Mouse (Mus musculus): ENCODE data around the gene Mog.

Gene Mog

DNA sequence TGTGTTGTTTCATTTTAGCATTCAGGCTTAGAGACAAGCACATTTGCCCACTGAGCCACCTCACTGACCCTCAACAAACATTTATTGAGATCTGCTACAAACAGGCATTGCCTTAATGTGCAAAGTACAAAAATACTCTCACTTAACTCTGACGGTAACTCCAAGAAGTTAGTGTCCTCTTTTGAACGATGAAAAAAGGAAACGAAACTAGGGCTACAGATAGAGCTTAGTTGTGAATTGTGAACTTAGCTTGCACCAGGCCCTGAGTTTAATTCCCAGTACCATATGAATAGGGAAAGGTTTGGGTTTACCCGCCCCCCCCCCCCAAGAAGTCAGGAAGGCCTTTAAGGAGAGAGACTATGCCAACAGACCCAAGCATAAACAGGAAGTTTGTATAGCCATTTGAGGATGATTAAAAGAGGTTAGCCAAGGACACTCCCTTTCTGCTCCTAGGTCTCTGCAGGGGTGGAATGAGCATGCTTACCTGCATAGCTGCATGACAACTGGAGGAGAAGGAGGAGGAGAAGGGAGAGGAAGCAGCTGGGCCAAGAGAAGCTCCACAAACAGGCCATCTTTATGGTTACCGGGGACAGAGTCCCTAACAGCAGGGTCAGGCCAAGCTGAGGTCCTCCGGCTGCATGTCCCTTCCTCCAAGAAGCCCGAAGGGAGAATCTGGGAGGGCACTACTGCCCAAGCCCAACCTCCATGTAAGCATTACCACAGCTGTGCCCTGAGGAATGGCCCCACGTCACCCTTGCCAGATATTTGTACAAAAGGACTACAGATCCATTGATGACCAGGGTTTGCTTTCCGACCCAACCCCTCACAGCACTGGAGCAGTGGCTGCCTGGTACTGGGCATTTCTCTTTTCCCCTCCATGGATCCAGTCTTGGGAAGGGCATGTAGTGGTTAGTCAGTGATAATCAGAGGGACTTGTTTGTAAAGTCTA is at the start of gene Mog:
Mog (minus strand) TSS at position 771 of the 949 bp plus-strand sequence.
- no peak for DNase-seq

DNA sequence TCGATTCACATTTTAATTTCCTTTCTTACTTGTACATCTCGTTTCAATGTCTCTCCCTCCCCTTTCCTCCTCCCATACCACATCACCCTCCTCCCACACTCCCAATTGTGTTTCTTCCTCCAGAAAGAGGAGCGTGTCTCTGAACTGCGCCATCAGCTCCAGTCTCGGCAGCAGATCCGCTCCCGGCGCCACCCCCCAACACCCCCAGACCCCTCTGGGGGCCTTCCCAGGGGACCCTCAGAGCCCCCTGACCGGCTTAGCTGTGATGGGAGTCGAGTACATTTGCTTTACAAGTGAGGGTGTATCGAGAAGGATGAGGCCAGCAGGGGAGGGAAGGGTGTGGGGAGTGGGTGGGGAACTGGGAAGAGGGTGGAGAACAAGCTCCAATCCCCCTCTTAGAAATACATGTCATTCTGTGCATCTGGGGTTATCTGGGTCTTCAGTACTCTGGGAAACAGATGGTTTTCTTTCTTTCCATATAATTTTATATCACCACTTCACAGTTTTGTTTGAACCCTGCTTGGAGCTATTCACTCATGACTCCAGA is 49.6 kb upstream of the Mog start:
- DNase-seq, result no peak

DNA sequence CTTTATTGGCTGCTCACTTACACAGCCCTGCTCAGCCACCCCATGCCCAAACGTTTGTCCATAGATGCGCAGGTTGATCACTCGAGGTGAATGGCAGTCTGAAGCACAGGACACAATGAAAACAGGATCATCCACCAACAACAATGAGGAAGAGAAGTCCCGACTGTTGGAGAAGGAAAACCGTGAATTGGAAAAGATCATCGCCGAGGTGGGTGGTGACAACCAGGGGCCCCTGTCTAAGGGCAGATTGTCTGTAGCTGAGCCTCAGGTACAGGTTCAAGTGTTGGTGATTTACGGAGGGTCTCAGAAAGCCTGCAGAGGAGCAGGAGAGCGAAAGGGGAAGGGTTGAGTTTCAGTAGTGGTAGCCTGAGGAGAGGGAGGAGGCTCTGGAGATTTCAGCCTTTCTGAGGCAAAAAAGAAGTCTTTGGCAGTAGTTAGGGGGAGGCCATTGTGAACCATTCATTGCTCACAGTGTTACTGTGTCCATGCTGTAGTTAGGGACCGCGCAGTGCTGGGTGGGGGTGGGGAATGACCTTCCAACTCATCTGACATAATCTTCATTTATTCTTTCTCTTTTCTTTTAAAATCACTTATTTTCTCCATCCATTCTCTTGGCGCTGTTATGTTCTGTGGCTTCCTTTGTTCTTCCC is 49.0 kb upstream of the Mog start:
- no peak for DNase-seq

DNA sequence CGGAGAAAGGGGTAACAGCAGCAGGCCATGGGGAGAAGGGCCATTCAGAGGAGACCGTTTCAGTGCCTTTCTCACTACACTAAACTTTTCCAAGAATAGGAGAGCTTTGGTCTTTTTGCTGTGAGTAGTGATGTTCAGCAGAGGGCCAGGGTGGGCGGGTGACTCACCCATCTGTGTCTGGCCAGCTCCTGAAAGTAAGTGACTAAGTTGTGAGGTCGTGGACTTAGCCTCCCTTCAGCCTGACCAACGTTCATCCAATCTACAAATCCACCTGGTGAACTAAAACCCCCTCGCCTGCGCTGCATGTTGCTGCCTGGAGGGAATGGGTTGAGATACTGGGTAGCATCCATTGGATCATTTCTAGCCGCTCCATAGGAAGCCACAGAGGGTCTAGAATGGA is 46.9 kb upstream of the Mog start:
- no peak for DNase-seq

DNA sequence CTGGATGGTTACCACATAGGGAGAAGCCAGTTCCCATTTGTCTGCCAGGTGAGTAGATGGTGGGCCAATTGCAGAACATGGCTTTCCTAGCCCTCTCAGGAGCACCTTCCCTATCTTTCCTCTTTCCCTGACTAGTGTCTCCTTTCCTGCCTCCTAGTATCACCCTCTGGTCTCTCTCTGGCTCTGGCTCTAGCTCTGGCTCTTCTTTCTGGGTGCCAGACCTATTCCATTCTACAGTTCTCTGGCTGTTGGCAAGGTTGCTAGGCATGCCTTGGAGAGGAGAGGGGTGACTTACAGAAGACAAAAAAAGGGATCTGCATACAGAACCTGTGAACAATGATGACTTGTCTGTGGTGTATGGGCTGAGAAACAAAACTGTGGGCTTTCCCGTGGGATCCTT is 44.7 kb upstream of the Mog start:
- no peak for DNase-seq

DNA sequence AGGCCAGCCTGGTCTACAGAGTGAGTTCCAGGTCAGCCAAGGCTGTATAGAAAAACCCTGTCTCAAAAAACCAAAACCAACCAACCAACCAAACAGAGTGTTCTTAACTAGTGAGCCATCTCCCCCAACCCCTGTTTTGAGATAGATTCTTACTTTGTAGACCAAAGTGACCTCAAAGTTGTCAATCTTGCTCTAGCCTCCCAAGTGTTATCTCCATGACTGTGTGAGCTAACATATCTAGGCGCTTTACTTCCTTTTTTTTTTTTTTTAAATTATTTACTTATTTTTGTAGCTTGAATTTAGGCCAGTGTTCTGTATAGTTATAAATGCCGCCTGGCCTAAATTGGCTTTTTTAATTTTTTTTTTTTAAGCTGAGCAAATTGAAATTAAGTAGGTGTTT is 42.8 kb upstream of the Mog start:
- DNase-seq, result no peak

DNA sequence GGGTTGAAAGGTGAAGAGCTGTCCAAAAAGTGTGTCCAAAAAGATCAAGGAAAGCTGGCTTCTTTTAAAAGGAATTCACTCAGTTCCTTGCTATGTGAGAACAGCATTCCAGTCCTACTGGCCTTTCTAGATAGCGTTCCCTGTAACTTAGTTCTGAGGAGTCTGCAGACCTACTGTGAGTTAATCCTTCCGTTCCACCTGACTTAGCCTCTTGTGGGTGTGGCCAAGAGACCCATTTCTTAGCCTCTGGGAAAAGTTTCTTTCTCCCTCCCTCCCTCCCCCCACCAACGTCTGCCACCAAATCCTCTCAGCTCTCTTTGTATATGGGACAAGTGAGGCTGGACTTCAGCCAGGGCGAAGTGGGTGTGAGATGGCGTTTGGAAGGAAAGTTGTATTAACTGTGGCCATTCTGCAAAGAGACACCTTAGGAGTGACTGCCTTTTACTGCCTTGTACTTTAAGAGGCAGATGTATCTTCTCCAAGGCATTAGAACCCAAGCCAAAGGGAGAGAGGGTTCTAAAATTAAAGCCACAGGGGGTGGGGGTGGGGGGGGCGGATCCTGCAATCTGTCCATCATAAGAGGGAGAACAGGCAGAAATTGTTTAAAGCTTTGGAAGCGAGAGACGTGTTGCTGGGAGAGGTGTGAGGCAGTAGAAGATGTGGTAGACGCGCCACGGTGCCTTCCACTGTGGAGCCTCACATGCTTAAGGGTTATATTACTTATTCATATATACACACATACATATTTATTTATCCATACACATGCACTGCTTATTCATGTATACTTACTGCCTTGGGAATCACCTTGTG is 40.7 kb upstream of the Mog start:
- DNase-seq, result no peak

DNA sequence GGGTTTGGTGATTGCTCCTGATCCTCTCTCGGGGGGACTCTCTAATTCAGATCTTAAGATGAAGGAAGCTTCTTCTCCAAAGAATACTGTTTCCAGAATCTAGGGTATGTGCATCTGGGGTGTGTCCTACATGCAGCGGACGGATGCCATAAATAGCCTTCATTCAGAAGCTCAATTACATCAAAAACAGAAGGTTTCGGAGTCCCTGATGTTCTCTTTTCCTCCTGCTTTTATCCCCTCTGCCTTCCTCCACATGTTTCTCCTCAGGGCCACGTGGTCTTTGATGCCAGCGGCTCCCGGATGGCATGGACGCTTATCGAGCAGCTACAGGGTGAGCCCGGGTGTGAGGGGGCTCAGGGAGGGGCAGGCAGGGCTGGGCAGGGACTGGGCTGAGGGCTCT is 39.9 kb upstream of the Mog start:
- DNase-seq, result no peak

DNA sequence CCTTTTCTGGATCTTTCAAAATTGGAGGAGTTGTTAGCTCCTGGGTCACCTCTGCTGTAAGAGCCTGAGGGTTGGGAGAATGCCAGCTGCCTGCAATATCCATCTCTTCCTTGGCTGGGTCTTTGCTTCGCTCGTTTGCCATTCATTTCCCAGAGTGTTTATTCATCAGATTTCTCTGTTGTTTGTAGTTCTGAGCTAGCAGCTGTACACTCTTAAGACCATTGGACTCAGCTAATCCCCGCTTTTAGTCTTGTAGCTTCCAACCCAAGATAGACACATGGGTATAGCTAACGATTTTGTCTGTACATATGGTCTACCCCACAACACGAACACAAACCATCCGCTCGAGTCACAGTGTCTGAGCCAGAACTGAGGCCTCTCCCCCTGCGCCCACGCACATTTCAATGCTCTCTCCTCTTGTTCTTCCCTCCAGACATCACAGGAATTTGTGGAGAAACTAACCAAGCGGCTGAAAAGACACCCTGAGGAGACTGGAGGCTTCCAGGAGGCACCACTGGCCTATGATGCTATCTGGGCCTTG is 39.0 kb upstream of the Mog start:
- no peak for DNase-seq

DNA sequence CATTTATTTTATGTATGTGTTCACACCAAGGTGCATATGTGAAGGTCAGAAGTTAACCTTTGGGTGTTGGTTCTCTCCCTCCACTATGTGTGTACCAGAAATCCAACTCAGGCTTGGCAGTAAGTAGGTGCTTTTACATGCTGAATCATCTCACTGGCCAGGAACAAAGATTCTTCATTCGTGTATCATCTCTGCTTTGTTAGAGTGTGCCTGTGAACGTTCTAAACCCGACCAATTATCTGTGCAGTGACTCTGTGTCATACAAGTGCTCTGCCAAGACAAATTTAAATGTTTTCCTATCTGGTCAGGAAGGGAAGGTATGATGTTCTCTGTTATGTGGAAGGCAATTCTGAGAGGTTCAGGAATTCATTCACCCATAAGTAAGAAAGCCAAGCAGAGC is 38.2 kb upstream of the Mog start:
- DNase-seq, result no peak

DNA sequence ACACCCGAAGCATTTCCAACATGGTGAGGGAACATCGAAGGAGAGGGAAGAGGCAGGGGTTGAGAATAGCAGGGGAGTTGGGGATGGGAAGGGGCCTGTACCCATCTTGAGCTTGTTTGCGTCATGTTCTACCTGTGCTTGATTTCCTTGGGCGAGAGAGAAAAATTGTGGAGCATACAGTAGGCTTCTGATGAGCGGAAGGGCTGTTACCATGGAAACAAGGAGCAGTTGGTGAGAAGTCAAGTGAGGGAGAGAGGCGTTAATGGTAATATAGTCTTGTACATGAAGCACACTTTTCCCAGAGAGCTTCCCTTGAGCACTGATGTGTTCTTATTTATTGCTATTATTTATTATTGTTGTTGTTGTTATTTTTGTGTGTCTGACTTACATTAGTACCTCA is 33.8 kb upstream of the Mog start:
- DNase-seq, result no peak

DNA sequence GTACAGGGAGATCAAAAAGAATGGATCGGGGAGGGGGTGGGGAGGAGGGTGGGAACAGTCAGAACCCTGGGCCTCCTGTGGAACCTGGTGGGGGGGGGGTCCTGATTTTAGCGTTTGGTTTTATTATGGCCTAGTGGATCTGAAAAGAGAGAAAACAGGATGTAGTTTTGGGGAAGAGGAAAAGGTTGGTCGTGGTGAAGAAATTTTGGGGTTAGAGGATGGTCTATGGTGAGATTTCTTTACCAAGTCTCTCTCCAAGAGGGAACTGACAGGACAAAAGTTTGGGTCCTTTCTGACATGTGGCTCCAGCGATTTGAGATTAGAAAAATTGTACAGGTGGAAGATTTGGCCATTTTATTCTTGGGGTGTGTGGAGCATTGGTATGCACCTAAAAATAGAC is 28.5 kb upstream of the Mog start:
- no peak for DNase-seq

DNA sequence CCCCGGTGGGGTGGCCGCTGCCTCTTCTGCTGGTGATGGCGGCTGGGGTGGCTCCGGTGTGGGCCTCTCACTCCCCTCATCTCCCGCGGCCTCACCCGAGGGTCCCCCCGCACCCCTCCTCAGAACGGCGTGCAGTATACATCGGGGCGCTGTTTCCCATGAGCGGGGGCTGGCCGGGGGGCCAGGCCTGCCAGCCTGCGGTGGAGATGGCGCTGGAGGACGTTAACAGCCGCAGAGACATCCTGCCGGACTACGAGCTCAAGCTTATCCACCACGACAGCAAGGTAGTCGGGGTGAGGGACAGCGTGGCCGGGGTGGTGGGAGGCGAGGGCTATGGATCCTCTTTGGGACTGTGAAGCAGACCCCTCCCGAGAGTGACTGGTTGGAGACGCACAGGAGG is 27.7 kb upstream of the Mog start:
- DNase-seq, result peak; percentile 6

DNA sequence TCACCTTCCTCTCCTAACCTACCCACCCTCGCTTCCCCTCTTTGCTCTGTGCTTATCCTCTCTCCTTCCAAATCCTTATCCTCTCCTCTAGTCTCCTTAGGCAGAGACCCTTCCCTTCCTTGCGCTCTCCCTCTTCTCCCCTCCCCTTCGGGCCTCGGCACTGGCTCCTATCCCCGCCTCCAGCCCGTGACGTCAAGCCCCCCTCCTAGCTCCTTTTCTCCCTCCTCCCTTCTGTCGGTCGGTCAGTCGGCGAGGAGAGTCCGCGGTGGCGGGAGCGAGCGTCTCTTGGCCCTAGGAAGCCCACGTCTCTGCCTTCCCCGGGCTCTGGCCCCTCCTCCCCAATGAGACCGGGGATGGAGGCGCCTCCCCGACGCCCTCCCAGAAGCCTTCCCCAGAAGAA is 27.2 kb upstream of the Mog start:
- peak; percentile 42 for DNase-seq

DNA sequence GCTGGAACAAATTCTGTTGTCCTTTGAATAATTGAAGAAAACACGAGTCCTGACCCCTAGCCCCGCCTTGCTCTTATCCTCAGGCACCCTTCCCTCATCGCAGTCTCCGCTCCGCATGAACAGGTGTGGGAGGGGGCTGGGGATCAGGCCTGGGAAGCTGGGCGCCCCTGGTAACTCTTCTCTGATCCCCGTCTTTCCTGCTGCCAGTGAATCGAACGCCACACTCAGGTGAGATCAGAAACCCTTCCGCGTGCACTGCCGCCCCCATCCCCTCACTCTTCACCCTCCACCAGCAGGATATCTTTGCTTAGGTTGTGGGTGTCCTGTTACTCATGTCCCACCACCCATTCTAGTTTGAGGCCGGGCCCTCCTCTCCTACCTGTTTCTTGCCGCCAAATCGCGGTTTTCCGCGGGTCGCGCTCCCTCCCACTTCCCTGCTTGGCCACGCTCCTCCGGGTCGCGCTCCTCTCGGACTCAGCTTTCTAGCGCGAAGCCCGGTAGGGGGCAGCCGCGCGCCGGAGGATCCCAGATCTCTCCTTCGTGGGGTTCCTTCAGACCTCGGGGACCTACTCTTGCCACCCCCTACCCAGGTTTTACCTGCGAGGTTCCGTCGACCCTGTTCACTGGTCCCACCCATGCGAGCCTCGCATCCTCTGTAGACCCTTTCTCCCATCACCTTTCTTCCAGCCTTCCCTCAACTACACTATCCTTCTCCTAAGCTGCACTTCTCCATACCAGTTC is 26.5 kb upstream of the Mog start:
- peak; percentile 71 for DNase-seq

DNA sequence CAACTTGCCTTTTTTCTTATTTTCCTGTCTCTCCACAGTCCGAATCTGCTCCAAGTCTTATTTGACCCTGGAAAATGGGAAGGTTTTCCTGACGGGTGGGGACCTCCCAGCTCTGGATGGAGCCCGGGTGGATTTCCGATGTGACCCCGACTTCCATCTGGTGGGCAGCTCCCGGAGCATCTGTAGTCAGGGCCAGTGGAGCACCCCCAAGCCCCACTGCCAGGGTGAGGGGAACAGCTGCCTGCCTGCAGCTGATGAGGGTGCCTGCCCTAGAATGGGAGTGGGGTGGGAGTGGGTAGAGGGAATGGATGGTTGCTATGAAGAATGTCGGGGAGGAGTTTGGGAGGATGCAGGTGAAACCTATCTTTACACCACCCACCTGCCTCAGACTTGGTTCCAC is 25.2 kb upstream of the Mog start:
- peak; percentile 14 for DNase-seq

DNA sequence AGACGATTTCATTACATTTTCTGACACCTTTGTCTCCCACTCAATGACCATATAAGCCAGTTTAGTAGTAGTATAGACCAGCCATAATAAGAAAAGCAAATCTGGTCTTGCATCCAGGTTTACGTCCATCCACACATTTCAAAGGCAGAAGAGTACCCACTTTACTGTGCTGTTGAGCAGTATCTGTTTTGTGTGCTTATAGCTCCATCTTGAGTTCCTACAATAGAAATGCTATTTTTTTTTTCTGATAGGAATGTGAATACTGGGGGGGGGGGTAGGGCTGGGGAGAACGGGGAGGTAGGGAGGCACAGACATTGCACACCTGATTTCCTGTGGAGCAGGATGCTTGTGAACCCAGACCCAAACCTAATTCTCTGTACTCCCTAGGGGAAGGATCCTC is 24.8 kb upstream of the Mog start:
- no peak for DNase-seq

DNA sequence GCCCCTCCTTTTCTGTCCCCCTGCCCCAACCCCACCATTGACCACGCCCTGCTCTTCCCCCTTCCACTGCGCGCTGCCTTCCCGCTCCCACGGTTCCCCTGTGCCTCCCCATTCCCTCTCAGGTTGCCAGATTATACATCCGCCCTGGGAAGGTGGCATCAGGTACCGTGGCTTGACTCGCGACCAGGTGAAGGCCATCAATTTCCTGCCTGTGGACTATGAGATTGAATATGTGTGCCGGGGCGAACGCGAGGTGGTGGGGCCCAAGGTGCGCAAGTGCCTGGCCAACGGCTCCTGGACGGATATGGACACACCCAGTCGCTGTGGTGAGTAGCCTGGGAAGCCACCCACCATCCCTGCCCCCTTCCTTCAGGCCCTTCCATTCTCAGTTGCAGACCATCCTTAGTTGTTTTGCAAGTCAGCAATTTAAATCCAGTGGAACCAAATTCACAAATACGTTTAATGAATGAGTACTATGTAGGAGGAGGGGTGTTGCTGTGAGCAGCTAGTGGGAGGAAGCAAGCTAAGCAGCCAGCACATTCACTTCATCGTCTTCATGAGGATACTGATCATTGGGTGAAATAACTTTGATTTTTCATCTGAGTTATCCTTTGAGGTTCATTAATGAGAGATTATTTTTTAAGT is 24.3 kb upstream of the Mog start:
- DNase-seq, result peak; percentile 32

DNA sequence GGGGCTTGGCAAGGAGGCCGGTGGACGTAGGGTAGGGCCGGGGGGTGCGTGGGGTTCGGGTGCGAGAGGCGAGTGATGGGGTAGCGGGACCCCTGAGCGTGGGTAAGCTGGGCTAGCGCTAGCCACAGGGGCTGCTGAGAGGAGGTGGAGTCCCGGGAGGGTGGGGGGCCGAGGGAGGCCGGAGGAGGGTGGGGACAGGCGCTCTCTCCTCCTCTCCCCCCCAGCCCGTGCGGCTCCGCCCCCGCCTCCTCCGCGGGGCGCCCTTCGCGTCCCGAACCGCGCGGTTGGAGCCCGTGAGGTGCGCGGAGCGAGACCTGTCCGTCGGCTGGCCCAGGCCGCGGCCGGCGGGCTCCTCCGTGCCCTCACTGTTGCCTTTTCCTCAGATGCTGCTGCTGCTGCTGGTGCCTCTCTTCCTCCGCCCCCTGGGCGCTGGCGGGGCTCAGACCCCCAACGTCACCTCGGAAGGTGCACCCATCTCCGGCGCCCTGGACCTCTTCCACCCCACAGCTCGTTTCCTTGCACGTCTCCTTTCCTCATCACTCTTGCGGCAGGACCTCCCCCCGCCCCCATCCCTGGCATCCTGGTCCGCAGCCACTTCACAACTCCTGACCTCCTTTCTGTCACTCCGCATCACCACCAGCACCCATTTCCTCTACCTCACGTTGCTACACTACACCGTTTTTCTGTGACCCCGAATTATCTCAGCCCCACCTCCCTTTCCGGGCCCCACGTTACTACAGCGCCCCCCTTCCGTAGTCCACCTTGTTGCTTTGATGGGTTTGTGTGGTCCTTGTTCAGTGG is 23.3 kb upstream of the Mog start:
- peak; percentile 79 for DNase-seq

DNA sequence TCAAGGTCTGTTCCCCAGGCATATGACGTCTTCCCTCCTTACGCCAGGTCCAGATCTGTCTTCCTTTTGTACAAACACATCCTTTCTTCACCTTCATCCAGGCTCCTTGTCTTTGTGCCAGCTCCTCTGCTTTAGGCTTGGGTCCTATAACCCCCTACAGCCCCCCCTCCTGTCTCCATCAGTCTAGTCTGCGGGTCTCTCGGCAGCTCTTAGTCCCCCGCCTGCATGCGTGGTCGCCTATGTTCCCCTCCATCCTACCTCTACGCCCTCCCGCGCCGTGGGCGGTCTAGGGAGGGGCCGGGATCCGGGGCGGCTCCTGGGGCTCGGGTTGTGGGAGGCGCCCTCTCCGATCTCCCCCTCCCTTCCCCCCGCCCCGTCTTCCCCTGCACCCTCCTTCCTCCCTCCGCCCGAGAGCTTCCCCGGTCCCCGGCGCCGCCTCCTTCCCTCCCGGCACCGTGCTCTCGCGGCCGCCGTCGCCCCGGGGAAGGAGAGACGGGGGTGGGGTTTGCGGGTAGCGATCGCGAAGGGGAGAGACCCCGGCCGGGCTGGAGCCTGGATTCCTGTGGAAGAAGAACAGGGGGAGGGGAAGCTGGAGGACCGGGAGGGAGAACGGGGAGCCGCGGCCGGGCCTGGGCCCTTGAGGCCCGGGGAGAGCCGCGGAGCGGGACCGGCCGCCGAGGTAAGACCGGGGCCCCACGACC is 22.6 kb upstream of the Mog start, which contains the start of gene Gabbr1:
Gabbr1 (plus strand) TSS at position 356 of the 701 bp plus-strand sequence.
- DNase-seq, result peak; percentile 90

Measured in thymus, postnatal 14 days (tissue).